Mouse (Mus musculus) brain, embryonic 14.5 days (tissue): ENCODE data around the gene Zfp652. TPM values are rescaled to one million over a fixed set of nuclear protein-coding genes. Genes with fewer than 3 reads are reported as not detected.
A peak's percentile ranks its signal among the peaks of the same experiment; 100 is the strongest.

Experiments used
- DNase-seq: peaks from one replicate; pipeline ENCODE4 v3.0.0-alpha.2; 2011; ENCODE audit warnings: low read depth
- CTCF ChIP-seq: fragments of 200-500 bp; IDR thresholded peaks from 2 replicates; pipeline ENCODE4 v1.5.1; 2012; ENCODE audit warnings: inconsistent platforms, mild to moderate bottlenecking, moderate library complexity, borderline replicate concordance; ENCODE audit not compliant: insufficient read depth, insufficient read length; ENCODE audit errors: extremely low read depth
- POLR2A ChIP-seq: fragments of 200-500 bp; IDR thresholded peaks from 2 replicates; pipeline ENCODE4 v1.6.1; 2012; ENCODE audit warnings: mild to moderate bottlenecking, inconsistent platforms, borderline replicate concordance; ENCODE audit not compliant: poor library complexity, insufficient read depth, insufficient read length, severe bottlenecking; ENCODE audit errors: extremely low read depth
- polyA plus RNA-seq: library from polyadenylated mRNA; depleted of rRNA; stranded (reverse); fragments of >200 nt; gene quantifications from 2 replicates; pipeline ENCODE4 v1.2.3, GENCODE M21; 2012

Gene Zfp652
- polyA plus RNA-seq, 1 experiment = 35.9 TPM

DNA sequence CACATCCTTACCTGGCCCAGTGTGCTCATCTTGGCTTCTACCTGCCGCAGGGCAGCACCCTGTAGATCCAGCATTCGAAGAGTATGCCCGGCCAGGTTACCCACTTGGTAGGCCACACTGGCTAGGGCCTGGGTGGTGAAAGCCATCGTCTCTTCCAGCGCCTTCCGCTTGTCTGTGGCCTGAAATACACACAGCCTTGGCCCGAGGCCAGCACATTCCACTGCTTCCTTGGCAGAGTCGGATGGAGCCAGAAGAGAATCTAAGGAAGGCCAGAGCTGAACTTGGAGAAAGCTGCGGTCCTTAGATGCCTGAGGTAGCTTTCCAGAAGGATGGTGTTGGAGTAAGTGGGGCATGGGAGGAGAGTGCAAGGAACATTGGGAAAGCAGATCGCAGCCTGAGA lies 124.6 kb downstream of the Zfp652 start, which contains the start of gene Gngt2:
Gene Gngt2 (plus strand): TSS at position 158 of the 400 bp plus-strand sequence.
- TF ChIP-seq CTCF (no peak), POLR2A (no peak)

GRCm38 (mm10) chr11:95838598-95838997 lies 126.1 kb downstream of the Zfp652 start:
- no peak for DNase-seq
- TF ChIP-seq POLR2A (no peak), CTCF (no peak)

More for the DNA sequence above, 124.6 kb downstream of the Zfp652 start, which contains the start of gene Gngt2:
- DNase-seq = peak; percentile 71

DNA sequence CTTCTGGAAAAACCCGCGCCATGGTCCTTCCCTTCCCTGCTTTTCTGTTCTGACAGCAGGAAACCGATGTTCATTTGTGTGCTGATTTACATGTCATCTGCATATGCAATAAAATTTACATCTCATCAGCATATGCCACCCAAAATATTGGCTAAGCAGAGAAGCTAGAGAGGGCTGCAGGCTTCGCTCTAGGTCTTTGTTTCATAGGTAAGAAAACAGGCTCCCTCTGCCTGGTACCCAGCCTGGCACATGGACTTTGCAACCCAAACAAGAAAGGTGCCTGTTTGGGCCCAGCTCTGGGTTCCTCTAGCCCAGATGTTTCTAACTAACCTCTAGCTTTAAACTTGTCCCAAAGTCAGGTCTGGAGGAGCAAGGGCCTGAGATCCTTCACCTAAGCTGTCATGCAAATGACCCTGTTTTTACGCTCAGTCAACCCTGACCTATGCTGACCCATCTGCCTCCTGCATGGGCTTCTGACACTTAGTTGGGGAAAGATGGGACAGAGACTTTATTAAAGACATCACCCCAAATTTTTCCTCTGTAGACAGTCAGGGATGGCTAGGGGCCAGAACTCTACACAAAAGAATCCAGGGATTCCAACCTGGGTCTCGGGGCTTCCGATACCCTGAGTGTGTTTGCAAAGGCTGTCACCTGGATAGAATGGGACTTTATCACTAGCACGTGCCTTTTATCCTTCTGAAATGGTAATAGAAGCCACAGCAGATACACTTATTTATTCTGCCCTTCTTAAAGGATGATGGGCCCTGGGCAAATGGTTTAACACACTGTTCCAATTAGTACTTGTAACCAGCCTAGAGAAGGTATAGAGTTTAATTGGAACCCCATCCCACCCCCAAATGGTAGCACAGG lies 126.8 kb downstream of the Zfp652 start:
- TF ChIP-seq POLR2A (no peak), CTCF (no peak)
- peak; percentile 62 for DNase-seq

DNA sequence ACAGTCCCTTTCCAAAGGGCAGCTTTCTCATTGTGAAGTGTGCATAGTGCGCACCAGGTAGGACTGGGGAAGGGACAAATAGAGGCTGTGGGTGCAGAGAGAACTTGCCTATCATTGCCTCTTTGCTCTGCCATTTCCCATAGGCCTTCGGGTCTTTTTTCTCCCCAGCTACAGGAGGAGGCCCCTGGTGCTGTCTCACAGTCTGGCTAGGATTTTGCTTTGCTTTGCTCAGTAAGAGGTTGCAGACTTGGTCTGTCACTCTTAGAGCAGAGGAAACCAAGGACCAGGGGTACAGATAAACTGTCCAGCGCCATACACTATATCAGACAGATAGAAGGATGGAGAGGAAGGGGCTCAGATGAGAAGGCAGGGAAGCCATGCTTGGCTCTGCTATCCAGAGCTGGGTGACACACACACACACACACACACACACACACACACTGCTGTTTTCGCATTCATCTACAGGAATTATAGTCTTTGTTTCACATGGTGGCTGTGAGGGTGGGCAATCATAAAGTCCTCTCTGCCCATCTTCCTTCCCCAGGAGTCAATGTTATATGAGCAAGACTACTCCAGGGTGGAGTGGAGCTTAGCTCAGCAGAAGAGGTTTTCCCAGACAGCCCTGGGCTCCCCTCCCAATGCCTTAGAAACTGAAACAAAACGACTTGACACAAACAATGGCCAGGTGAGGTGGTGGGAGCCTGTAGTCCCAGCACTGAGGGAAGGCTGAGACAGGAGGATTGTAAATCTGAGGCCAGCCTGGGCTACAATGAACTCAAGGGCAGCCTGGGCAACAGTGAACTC lies 128.4 kb downstream of the Zfp652 start:
- DNase-seq = no peak
- TF ChIP-seq POLR2A (no peak), CTCF (no peak)

GRCm38 (mm10) chr11:95841498-95841830 lies 129.0 kb downstream of the Zfp652 start:
- DNase-seq = no peak
- no peak for TF ChIP-seq POLR2A
- TF ChIP-seq CTCF = no peak

DNA sequence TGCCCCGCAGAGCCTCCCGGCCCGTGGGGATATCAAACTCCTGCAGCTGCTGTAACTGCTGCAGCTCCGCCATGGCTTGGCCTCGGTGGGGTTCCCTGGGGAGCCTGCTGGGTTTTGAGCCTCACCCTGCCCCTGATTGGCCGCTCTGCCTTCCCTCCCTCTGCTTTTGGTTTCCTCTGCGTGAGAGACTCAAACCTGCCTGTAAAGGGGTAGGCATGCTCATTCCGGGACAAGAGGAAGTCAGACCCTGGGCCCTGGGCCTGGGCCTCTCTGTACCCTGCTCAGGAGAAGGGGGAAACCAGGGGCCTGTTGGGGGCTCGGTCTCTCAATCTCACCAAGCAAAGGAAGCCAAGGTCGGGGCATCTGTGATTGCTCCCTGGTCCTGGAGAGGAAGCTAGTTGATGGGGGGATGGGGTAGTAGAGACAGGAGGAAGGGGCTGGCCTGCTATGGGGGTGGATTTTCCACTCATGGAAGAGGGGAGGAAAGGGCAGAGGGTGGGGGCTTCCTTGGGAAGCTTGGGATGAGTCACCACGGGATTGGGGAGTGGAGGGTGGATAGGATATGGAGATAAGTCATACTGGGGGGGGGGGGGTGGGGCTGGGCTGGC lies 129.7 kb downstream of the Zfp652 start, which contains the start of gene Abi3:
Gene Abi3 (minus strand): TSS at position 403 of the 608 bp plus-strand sequence.
- TF ChIP-seq CTCF (no peak), POLR2A (no peak)
- no peak for DNase-seq

DNA sequence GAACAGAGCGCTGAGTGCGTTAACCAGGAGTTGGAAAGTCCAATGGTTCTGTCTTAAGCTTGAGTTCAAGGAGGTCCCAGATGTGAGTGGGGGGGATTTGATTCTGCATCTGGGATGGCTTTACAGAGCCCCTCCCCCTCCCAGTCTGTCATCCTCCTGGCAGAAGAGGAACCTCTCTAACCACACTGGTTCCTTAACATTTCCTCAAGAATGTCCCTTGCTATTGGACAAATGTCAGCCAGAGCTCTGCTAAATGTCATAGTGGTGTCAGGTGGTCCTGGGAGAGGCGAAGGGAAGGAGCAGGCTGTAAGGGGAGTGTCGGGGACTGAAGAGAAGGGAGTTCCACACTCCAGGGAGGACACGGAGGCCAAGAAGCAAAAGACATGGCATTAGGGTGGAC lies 130.5 kb downstream of the Zfp652 start:
- DNase-seq = no peak
- TF ChIP-seq POLR2A (no peak), CTCF (no peak)

- no peak for DNase-seq
- TF ChIP-seq POLR2A = no peak
Measured at GRCm38 (mm10) chr11:95843421-95843950, 131.0 kb downstream of the Zfp652 start.

GRCm38 (mm10) chr11:95844935-95845334 lies 132.5 kb downstream of the Zfp652 start:
- TF ChIP-seq CTCF (no peak), POLR2A (no peak)
- no peak for DNase-seq

- TF ChIP-seq CTCF (no peak), POLR2A (no peak)
- DNase-seq = no peak
Measured at GRCm38 (mm10) chr11:95850898-95851297, 138.4 kb downstream of the Zfp652 start.

DNA sequence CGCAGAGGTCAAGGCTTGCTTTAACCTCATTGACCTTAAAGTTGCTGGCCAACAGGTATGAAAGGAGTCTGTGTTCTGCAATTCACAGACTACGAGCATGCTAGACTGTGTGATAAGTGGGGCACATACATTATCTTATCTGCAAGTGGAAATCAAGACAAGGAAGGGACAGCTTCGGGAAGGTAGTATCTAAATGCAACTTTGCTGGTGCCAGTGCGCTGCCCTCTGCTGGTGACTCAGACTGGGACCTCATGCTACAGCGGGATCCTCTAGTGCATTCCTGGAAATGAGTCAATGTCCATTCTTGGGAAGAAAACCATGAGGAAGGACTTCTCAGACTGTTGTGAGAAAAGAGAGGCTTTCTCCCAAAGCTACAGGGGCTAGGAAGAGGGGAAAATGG lies 141.2 kb downstream of the Zfp652 start:
- peak; percentile 33 for DNase-seq
- no peak for TF ChIP-seq POLR2A
- peak; percentile 57 for TF ChIP-seq CTCF
